Mouse (Mus musculus): ENCODE data around the gene Irx5. TPM values are rescaled to one million over a fixed set of nuclear protein-coding genes. Genes with fewer than 3 reads are reported as not detected.

Gene Irx5
- polyA plus RNA-seq, 1 experiment from 2014 or later, result 0.14 TPM

- Histone ChIP-seq H3K4me2 (replicated peaks; ENCODE audit: low read depth) (no peak overlapping the region), H3K4me3 (ENCODE audit: low read depth, low read length) (no peak overlapping the region), H3K9me3 (ENCODE audit: control insufficient read depth) (no peaks in the 10 kb centered on the region), H3K4me1 (replicated peaks; ENCODE audit: control insufficient read depth, insufficient read depth, low read length) (no peaks in the 10 kb centered on the region), H3K36me3 (ENCODE audit: control insufficient read depth, insufficient read depth) (no peaks in the 10 kb centered on the region), H3K27me3 (replicated peaks; ENCODE audit: control insufficient read depth, insufficient read depth, low read length) (no peaks in the 10 kb centered on the region), H3K9ac (ENCODE audit: low read depth, low read length) (no peak overlapping the region), H3K27ac (ENCODE audit: low read depth, low read length) (no peak overlapping the region)
- ATAC-seq, result no peak
- TF ChIP-seq CTCF (IDR thresholded peaks at IDR 0.05; ENCODE audit: low read depth), result no peak
- WGBS, result 87% methylated on average over 7 of the region's 7 CpGs
Measured at GRCm38 (mm10) chr8:92420666-92421065, 63.2 kb downstream of the Irx5 start.

Measured in intestine, postnatal 0 days (tissue).